Mouse (Mus musculus) limb, embryonic 11.5 days (tissue): ENCODE results near the gene Hapln3. TPM values are rescaled to one million over a fixed set of nuclear protein-coding genes. Genes with fewer than 3 reads are reported as not detected.

ENCODE experiments used
- polyA plus RNA-seq: library from polyadenylated mRNA; unstranded; fragments of >200 nt; fragmentation: Nextera tagmentation; extraction: Ambion mirVana; gene quantifications from 2 replicates; pipeline ENCODE4 v1.2.1, GENCODE M21; 2014

Gene Hapln3
- polyA plus RNA-seq, 1 experiment from 2014 or later, result 1.1 TPM

Other genes starting within 250 kb of the Hapln3 start
- gene Aen, start 235.2 kb downstream of the Hapln3 start, polyA plus RNA-seq, result 36.9 and 41.0 TPM in 2 replicates
- 0.19 and 0.48 TPM in 2 replicates for gene Isg20, start 217.6 kb downstream of the Hapln3 start, polyA plus RNA-seq
- 0.81 and 1.2 TPM in 2 replicates for gene Acan, start 77.5 kb downstream of the Hapln3 start, polyA plus RNA-seq
- 154 and 157 TPM in 2 replicates for gene Mfge8, start 18.0 kb upstream of the Hapln3 start, polyA plus RNA-seq
- gene Abhd2, start 142.2 kb upstream of the Hapln3 start, polyA plus RNA-seq, result 8.8 and 9.8 TPM in 2 replicates